Mouse (Mus musculus): ENCODE data around the gene Ifnar2. TPM values are rescaled to one million over a fixed set of nuclear protein-coding genes. Genes with fewer than 3 reads are reported as not detected.

Gene Ifnar2
- polyA plus RNA-seq, 1 experiment from 2014 or later: 34.0 TPM

Other genes starting within 250 kb of the Ifnar2 start
- gene Olig2, start 147.3 kb upstream of the Ifnar2 start, polyA plus RNA-seq (2016; fragmentation: Nextera tagmentation; extraction: Ambion mirVana): 2.8 and 3.4 TPM in 2 replicates
- 2.7 and 5.2 TPM in 2 replicates for gene Olig1, start 103.0 kb upstream of the Ifnar2 start, polyA plus RNA-seq (2016; fragmentation: Nextera tagmentation; extraction: Ambion mirVana)
- gene Gm21970, start 18.9 kb downstream of the Ifnar2 start, polyA plus RNA-seq (2016; fragmentation: Nextera tagmentation; extraction: Ambion mirVana): not detected in 2 replicates
- 8.5 and 10.1 TPM in 2 replicates for gene Il10rb, start 33.4 kb downstream of the Ifnar2 start, polyA plus RNA-seq (2016; fragmentation: Nextera tagmentation; extraction: Ambion mirVana)
- 60.7 and 65.4 TPM in 2 replicates for gene Ifnar1, start 112.5 kb downstream of the Ifnar2 start, polyA plus RNA-seq (2016; fragmentation: Nextera tagmentation; extraction: Ambion mirVana)
- gene Ifngr2, start 174.3 kb downstream of the Ifnar2 start, polyA plus RNA-seq (2016; fragmentation: Nextera tagmentation; extraction: Ambion mirVana): 47.1 and 48.6 TPM in 2 replicates
- gene Tmem50b, start 225.0 kb downstream of the Ifnar2 start, polyA plus RNA-seq (2016; fragmentation: Nextera tagmentation; extraction: Ambion mirVana): 46.6 and 48.7 TPM in 2 replicates
- 4.9 and 6.2 TPM in 2 replicates for gene Dnajc28, start 246.2 kb downstream of the Ifnar2 start, polyA plus RNA-seq (2016; fragmentation: Nextera tagmentation; extraction: Ambion mirVana)